Mouse (Mus musculus): ENCODE measurements around the gene Gmps. TPM values are rescaled to one million over a fixed set of nuclear protein-coding genes. Genes with fewer than 3 reads are reported as not detected.

The Gmps gene
- total and polyA plus RNA-seq, 3 experiments = 22.4 to 46.2 (median 38.6) TPM

DNA sequence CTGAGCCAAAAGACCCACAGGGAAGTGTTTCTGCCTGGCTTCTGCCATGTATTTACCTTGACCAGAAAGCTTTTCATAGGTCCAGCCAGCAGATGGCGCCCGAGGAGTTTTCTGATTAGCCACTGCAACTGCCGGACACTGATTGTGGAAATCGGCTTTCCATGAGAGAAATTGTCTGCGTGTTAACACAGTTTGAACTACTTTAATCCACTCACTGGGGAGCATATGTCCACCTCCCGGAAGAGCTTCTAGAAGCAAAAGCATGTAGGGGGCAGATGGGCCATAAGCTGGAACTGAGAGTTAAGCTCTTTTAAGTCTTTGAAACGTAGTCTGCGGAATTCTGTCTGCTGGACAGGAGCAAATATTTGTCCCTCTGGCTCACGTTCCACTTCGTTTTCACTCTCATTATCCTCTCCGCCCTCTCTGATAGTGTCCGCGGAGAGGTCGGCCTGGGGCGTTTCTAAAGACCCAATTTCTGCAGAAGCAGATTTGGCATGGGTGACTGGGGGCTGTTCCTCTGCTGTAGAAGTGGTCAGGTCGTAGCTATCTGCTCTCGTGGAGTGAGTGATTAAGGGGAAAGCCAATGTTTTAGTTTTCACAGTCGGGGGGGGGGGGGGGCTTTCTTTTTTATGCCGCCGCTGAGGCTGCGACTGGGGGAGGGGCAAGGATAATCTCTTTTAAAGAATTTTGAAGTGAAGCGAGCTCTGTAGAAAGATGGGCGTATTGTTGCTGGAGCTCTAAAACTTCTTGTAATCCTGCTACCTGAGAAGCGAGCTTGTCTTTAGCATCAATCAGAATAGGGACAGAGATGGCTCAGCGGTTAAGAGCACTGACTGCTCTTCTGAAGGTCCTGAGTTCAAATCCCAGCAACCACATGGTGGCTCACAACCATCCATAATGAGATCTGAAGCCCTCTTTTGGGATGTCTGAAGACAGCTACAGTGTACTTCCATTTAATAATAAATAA is 64.2 kb downstream of the Gmps start (continued):
- TF ChIP-seq MAFK (IDR thresholded peaks at IDR 0.05; ENCODE audit: insufficient replicate concordance, low read length) (no peak), USF2 (conservative IDR thresholded peaks at IDR 0.05; ENCODE audit: low read depth, low read length) (no peak), MAX (IDR thresholded peaks at IDR 0.05; ENCODE audit: low read length) (no peak), E2F4 (IDR thresholded peaks at IDR 0.05; ENCODE audit: insufficient replicate concordance, low read depth, low read length) (no peak), TBP (conservative IDR thresholded peaks at IDR 0.05; ENCODE audit: low read depth, low read length) (no peak), CTCF (conservative IDR thresholded peaks at IDR 0.05 in 1 of 2, IDR thresholded peaks at IDR 0.05 in 1 of 2; ENCODE audit: low read depth in 2 of 2, low read length in 2 of 2) (peak; percentile 55 to 86)

Other genes starting within 250 kb of the Gmps start
- gene Plch1, start 76.6 kb upstream of the Gmps start, total RNA-seq (2012; rRNA removed) = 0.59 TPM in 2 replicates
- 0.50 and 0.51 TPM in 2 replicates for gene Plch1, start 76.6 kb upstream of the Gmps start, total RNA-seq (2014; rRNA removed)
- gene Plch1, start 76.6 kb upstream of the Gmps start, polyA plus RNA-seq (2012; ENCODE audit: insufficient read length, low read depth) = 0.80 and 1.3 TPM in 2 replicates
- gene E130311K13Rik, start 46.6 kb upstream of the Gmps start, total RNA-seq (2012; rRNA removed) = 5.7 and 7.6 TPM in 2 replicates
- gene E130311K13Rik, start 46.6 kb upstream of the Gmps start, total RNA-seq (2014; rRNA removed) = 16.6 and 18.0 TPM in 2 replicates
- 7.6 and 9.1 TPM in 2 replicates for gene E130311K13Rik, start 46.6 kb upstream of the Gmps start, polyA plus RNA-seq (2012; ENCODE audit: insufficient read length, low read depth)
- gene Slc33a1, start 11.3 kb upstream of the Gmps start, total RNA-seq (2012; rRNA removed) = 18.5 and 20.1 TPM in 2 replicates
- 25.8 and 29.5 TPM in 2 replicates for gene Slc33a1, start 11.3 kb upstream of the Gmps start, total RNA-seq (2014; rRNA removed)
- gene Slc33a1, start 11.3 kb upstream of the Gmps start, polyA plus RNA-seq (2012; ENCODE audit: insufficient read length, low read depth) = 10.8 and 12.5 TPM in 2 replicates
- not detected in 2 replicates for gene Vmn2r1, start 105.4 kb downstream of the Gmps start, total RNA-seq (2012; rRNA removed)
- gene Vmn2r1, start 105.4 kb downstream of the Gmps start, total RNA-seq (2014; rRNA removed) = 0.04 TPM in 2 replicates
- gene Vmn2r1, start 105.4 kb downstream of the Gmps start, polyA plus RNA-seq (2012; ENCODE audit: insufficient read length, low read depth) = not detected in 2 replicates
- not detected in 2 replicates for gene Vmn2r2, start 165.8 kb downstream of the Gmps start, total RNA-seq (2012; rRNA removed)
- not detected in 2 replicates for gene Vmn2r2, start 165.8 kb downstream of the Gmps start, total RNA-seq (2014; rRNA removed)
- not detected in 2 replicates for gene Vmn2r2, start 165.8 kb downstream of the Gmps start, polyA plus RNA-seq (2012; ENCODE audit: insufficient read length, low read depth)

All from CH12.LX (cell line).